Mouse (Mus musculus): ENCODE results near the gene 9130213A22Rik.
"Not testable (repeated sequence)": the region's sequence is repeated elsewhere in the genome, so short reads cannot be mapped to it uniquely, and the experiment has no call there.

9130213A22Rik gene

GRCm38 (mm10) chr11:69093856-69094255 is 28.5 kb downstream of the 9130213A22Rik start:
- not testable (repeated sequence) for DNase-seq (ENCODE audit: low spot score)

- DNase-seq (ENCODE audit: low spot score): no peak
Observed at GRCm38 (mm10) chr11:69092871-69093270, 29.5 kb downstream of the 9130213A22Rik start.

- peak; percentile 92 for DNase-seq (ENCODE audit: low spot score)
Observed at GRCm38 (mm10) chr11:69092386-69092751, 30.0 kb downstream of the 9130213A22Rik start.

DNA sequence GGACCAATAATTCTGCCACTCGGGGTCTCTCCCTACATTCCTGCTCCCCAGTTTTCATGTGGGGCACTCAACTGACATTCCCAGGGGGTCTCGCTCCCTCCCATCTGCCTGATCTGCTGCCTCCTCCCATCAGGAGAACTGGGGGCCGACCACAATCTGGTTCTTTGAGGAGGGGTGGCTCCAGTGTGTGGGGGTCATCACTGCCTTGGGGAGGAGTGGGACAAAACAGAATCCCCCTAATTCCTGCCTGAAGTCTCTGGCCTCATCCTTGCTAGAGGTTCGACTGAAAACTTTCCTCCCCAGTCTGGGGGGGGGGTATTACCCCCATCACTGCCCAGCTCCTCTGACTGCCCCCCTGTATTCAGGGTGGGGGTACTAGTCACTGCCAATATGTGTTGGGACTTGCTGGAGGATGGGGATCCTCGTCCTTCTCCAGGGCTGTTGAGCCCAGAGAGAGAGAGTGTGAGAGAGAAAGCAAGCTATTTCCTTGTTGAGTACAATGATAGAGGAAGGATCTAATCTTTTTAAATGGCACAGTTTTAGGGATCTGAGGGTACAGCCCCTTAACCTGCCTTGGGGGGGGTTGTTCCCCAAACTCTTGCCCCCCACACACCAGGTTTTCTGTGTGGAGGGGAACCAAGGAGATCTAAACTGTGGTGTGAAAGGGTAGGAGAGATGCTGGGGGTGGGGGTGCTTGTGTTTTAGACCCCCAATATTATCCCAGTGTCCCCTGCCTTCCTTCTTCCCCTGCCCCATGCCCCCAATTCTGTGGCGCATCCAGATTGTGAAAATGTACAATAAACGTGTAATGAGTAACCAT is 30.6 kb downstream of the 9130213A22Rik start:
- no peak for DNase-seq (ENCODE audit: low spot score)

DNA sequence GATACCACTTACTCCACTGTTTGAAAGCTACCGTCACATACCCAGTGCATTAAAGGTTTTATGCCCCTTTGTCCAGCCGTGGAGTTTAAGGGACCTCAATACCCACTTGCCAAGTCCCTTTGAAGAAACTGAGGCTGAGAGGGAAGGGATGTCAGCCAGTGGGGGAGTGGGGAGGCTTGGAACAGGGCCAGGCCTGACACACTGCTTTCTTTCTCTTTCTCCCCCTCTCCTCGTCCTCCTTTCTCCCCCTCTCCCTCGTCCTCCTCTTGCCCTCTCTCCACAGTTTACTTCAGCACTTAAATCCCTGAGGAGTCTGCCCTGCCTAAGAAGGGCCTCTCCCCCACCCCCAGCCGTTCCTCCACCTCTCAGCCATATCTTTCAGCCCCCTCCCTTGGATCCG is 32.0 kb downstream of the 9130213A22Rik start:
- no peak for DNase-seq (ENCODE audit: low spot score)

GRCm38 (mm10) chr11:69089616-69090290 is 32.6 kb downstream of the 9130213A22Rik start:
- DNase-seq (ENCODE audit: low spot score): no peak

- no peak for DNase-seq (ENCODE audit: low spot score)
Observed at GRCm38 (mm10) chr11:69088856-69089615, 33.4 kb downstream of the 9130213A22Rik start.

DNA sequence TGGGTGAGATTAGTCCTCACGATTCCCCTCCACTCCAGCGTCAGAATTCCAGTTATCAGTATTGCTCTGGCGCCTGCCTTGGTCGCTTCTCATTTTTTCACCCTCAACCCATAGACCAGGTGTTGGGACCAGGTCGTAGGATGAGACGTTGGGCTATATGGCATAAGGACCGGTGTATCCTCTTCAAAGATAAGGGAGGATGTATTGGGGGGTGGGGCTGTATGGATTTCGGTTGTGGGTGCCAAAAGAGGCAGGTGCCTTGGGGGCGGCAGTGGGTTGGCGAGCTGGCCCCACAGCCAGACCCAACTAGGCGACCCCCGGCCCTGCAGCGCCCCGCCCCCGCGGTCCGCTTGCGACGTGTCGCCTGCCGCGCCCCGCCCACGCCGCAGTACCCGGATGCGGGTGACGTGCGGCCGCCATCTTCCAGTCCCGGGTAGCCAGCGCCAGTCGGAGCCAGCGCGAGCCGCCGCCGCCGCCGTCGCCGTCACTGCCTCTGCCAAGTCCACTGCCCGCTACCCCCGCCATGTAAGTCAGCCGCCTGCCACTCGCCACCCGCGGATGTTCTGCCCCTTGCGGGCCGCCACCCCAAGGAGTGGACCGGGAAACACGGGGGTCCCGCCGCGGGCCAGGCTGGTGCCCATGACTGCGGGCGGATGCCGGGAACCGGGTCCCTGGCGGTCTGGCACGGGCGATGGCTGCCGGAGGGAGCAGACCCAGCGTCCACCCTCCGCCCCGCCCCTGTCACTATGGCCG is 34.1 kb downstream of the 9130213A22Rik start, which contains the start of gene Vamp2:
Gene Vamp2, plus strand, starts transcription at position 388 of the 753 bp plus-strand sequence.
- peak; percentile 90 for DNase-seq (ENCODE audit: low spot score)

DNA sequence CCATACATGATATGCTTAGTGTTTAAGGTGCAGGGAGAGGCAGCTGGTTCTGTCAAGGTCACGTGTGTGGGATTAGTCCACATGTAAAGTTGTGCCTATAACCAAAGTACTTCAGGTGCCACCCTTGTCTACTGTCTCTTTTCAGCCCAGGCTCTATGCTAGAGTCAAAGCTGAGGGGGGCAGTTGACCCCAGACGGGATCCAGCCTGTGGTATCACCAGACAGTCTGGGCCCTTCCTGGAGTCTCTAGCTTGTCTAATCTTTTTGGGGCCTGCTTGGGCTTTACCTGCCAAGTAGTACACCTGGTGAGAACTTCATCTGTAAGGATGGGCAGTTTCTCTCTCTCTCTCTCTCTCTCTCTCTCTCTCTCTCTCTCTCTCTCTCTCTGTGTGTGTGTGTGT is 34.8 kb downstream of the 9130213A22Rik start:
- DNase-seq (ENCODE audit: low spot score): no peak

DNA sequence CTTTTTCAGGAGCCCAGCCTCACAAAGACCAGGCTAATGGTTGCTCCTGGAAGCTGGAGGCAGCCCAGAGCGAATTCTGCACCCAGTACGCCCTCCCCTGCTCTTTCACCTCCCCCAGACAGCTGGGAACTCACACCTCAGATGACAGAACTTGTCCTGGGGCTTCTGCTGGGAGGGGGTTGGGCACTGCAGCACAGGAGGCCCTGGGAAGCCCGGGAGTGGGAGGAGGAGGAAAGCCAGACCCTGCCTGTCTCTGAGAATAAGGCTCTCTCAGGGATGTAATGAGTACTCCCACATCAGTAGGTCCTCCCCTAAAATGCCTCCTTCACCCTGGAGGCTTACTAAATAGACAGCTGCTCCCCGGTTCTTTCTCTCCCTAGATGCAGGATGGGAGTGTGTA is 35.3 kb downstream of the 9130213A22Rik start:
- DNase-seq (ENCODE audit: low spot score): no peak

GRCm38 (mm10) chr11:69086390-69086789 is 36.0 kb downstream of the 9130213A22Rik start:
- no peak for DNase-seq (ENCODE audit: low spot score)

DNA sequence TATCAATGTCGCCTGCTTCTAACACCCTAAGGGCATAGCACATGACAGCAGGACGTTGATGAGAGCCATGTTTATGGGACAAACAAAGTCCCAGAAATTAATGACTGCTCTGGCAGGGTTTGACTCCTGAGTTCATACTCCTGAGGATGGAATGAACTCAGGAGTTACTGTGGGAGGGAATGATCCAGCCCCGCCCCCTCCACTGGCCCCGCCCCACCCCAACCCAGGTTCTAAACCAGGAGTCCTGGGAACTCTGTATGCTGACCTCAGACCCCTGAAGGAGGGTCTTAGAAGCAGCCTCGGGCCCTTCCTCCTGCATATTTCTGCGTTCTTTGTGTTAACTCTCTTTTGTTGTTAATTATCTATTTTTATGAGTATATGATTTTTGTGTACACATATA is 36.8 kb downstream of the 9130213A22Rik start:
- no peak for DNase-seq (ENCODE audit: low spot score)

- DNase-seq (ENCODE audit: low spot score): no peak
Observed at GRCm38 (mm10) chr11:69081613-69082012, 40.8 kb downstream of the 9130213A22Rik start.

- DNase-seq (ENCODE audit: low spot score): no peak
Observed at GRCm38 (mm10) chr11:69080855-69081222, 41.5 kb downstream of the 9130213A22Rik start.

- DNase-seq (ENCODE audit: low spot score): no peak
Observed at GRCm38 (mm10) chr11:69080102-69080854, 42.1 kb downstream of the 9130213A22Rik start.

- no peak for DNase-seq (ENCODE audit: low spot score)
Observed at GRCm38 (mm10) chr11:69078805-69079438, 43.5 kb downstream of the 9130213A22Rik start.

DNA sequence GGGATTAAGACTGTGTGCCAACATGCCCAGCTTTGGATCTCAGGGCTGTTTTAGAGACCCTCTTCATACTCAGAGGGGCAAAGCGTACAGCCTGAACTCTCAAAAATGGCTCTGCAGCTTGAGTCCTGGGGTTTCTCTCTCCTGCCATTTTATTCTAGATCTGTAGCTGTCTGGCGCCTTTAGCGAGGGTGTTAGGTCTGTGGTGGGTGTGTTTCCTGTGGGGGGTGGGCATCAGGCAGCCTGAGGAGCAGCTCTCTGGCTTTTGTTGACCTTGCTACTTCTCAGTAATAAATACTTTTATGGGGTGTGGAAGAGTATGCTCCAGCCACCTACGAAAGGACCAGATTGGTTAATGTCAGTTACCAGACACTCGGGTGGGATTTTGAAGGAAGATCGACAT is 44.3 kb downstream of the 9130213A22Rik start:
- no peak for DNase-seq (ENCODE audit: low spot score)

DNA sequence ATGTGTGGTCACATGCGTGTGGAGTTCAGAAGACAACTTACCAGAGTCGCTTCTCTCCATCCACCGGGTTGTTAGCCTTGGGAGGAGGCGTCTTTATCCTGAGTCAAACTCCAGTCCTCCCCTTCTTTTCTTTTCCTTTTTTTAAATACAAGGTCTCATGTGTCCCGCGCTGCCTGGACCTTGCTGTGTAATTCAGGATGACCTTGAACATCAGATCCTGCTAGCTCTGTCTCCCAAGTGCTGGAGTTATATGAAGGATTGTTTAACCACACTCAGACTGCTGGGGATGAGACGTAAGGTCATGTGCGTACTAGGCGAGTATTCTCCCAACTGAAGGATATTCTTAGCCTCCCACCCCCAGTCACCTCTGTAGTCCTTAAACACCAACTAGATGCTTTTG is 45.1 kb downstream of the 9130213A22Rik start:
- no peak for DNase-seq (ENCODE audit: low spot score)

GRCm38 (mm10) chr11:69076572-69076971 is 45.8 kb downstream of the 9130213A22Rik start:
- DNase-seq (ENCODE audit: low spot score): no peak

DNA sequence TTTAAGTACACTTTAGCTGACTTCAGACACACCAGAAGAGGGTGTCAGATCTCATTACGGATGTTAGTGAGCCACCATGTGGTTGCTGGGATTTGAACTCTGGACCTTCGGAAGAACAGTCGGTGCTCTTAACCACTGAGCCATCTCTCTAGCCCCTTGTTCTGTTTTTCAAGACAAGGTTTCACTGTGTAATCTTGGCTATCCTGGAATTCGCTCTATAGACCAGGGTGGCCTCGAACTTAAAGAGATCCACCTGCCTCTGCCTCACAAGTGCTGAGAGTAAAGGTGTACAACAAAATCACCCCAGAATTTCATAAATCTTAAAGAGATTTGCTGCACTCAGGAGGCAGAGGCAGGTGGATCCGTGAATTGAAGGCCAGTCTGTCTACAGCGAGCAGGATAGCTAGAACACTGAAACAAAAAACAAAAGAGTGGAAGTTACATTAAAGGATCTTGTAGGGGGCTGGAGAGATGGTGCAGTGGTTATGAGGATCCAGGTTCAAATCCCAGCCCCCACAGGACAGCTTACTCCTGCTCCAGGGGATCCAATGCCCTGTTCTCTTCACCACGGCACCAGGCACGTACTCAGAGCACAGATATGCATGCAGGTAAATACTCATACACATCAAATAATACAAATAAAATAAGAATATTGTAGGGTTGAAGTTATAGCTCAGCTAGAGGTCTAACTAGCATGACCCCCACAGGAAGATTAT is 46.5 kb downstream of the 9130213A22Rik start:
- DNase-seq (ENCODE audit: low spot score): no peak
